Mouse (Mus musculus) MEL (cell line): ENCODE data around the gene Lonp2. TPM values are rescaled to one million over a fixed set of nuclear protein-coding genes. Genes with fewer than 3 reads are reported as not detected.

Source experiments
- DNase-seq: peaks from one replicate; pipeline ENCODE4 v3.0.0; 2011; ENCODE audit warnings: low read depth, low spot score
- H3K27ac ChIP-seq: 2 replicates; pipeline ENCODE4 v1.5.1; 2012; ENCODE audit warnings: low read depth, mild to moderate bottlenecking, control low read depth, low read length, moderate library complexity; ENCODE audit not compliant: control insufficient read depth
- H3K27me3 ChIP-seq, 2 experiments: fragments of 150-350 bp in 1 of 2; sonication (generic) in 1 of 2; 2 replicates each; pipeline ENCODE4 v1.6.1; 2012; ENCODE audit warnings: low read length in 2 of 2, mild to moderate bottlenecking in 2 of 2, improper control_type of control experiment in 1 of 2, moderate library complexity in 1 of 2; ENCODE audit not compliant: insufficient read depth in 2 of 2, control insufficient read depth in 1 of 2
- H3K36me3 ChIP-seq, 2 experiments: 2 replicates each; pipeline ENCODE4 v1.6.1; 2012 to 2014; ENCODE audit warnings: low read length in 2 of 2, improper control_type of control experiment in 1 of 2, inconsistent platforms in 1 of 2, mild to moderate bottlenecking in 1 of 2; ENCODE audit not compliant: insufficient read depth in 2 of 2, control insufficient read depth in 1 of 2
- H3K4me1 ChIP-seq, 2 experiments: fragments of 150-350 bp in 1 of 2; sonication (generic) in 1 of 2; 2 replicates each; pipeline ENCODE4 v1.6.1; 2012; ENCODE audit warnings: low read length in 2 of 2, improper control_type of control experiment in 1 of 2, mild to moderate bottlenecking in 1 of 2; ENCODE audit not compliant: insufficient read depth in 2 of 2, control insufficient read depth in 1 of 2
- H3K4me3 ChIP-seq, 2 experiments: fragments of 150-350 bp in 1 of 2; sonication (generic) in 1 of 2; 2 replicates each; pipeline ENCODE4 v1.5.1; 2012; ENCODE audit warnings: low read depth in 2 of 2, low read length in 2 of 2, mild to moderate bottlenecking in 2 of 2, moderate library complexity in 2 of 2, control low read depth in 1 of 2, improper control_type of control experiment in 1 of 2; ENCODE audit not compliant: control insufficient read depth in 1 of 2, insufficient read depth in 1 of 2
- H3K79me2 ChIP-seq: 2 replicates; pipeline ENCODE4 v1.6.1; 2012; ENCODE audit warnings: mild to moderate bottlenecking, low read length, moderate library complexity; ENCODE audit not compliant: control insufficient read depth, poor library complexity, insufficient read depth
- H3K9ac ChIP-seq: 2 replicates; pipeline ENCODE4 v1.6.1; 2012; ENCODE audit warnings: low read depth, mild to moderate bottlenecking, control low read depth, low read length, moderate library complexity; ENCODE audit not compliant: control insufficient read depth, poor library complexity, severe bottlenecking
- H3K9me3 ChIP-seq: fragments of 150-350 bp; sonication (generic); replicated peaks from 2 replicates; pipeline ENCODE4 v1.6.1; 2012; ENCODE audit warnings: mild to moderate bottlenecking, low read length, improper control_type of control experiment, moderate library complexity; ENCODE audit not compliant: insufficient read depth
- CHD2 ChIP-seq: IDR thresholded peaks from 2 replicates; pipeline ENCODE4 v1.6.1; 2011; ENCODE audit warnings: low read length, improper control_type of control experiment
- E2F4 ChIP-seq: IDR thresholded peaks from 2 replicates; pipeline ENCODE4 v1.6.1; 2011; ENCODE audit warnings: low read depth, low read length, improper control_type of control experiment, borderline replicate concordance
- ETS1 ChIP-seq: IDR thresholded peaks from 2 replicates; pipeline ENCODE4 v1.6.1; 2012; ENCODE audit warnings: low read depth, mild to moderate bottlenecking, inconsistent platforms, low read length, improper control_type of control experiment, moderate library complexity
- GABPA ChIP-seq: IDR thresholded peaks from 2 replicates; pipeline ENCODE4 v1.6.1; 2012; ENCODE audit warnings: low read depth, mild to moderate bottlenecking, inconsistent platforms, low read length, improper control_type of control experiment, moderate library complexity
- GATA1 ChIP-seq: IDR thresholded peaks from 2 replicates; pipeline ENCODE4 v1.6.1; 2011; ENCODE audit warnings: low read depth, low read length, improper control_type of control experiment
- HCFC1 ChIP-seq: IDR thresholded peaks from 2 replicates; pipeline ENCODE4 v1.6.1; 2012; ENCODE audit warnings: low read depth, mild to moderate bottlenecking, inconsistent platforms, low read length, improper control_type of control experiment, moderate library complexity
- KAT2A ChIP-seq: conservative IDR thresholded peaks from 2 replicates; pipeline ENCODE4 v1.6.1; 2012; ENCODE audit warnings: low read depth, low read length, improper control_type of control experiment, inconsistent platforms
- MAX ChIP-seq: IDR thresholded peaks from 2 replicates; pipeline ENCODE4 v1.6.1; 2011; ENCODE audit warnings: low read length, improper control_type of control experiment
- MAZ ChIP-seq: IDR thresholded peaks from 2 replicates; pipeline ENCODE4 v1.6.1; 2012; ENCODE audit warnings: low read depth, mild to moderate bottlenecking, inconsistent platforms, low read length, improper control_type of control experiment
- MXI1 ChIP-seq: IDR thresholded peaks from 2 replicates; pipeline ENCODE4 v1.6.1; 2011; ENCODE audit warnings: mild to moderate bottlenecking, low read depth, low read length, improper control_type of control experiment
- MYB ChIP-seq: IDR thresholded peaks from 2 replicates; pipeline ENCODE4 v1.6.1; 2011; ENCODE audit warnings: mild to moderate bottlenecking, low read depth, low read length, improper control_type of control experiment
- MYC ChIP-seq: IDR thresholded peaks from 2 replicates; pipeline ENCODE4 v1.6.1; 2011; ENCODE audit warnings: low read depth, mild to moderate bottlenecking, low read length, improper control_type of control experiment, moderate library complexity
- NELFE ChIP-seq: IDR thresholded peaks from 2 replicates; pipeline ENCODE4 v1.6.1; 2011; ENCODE audit warnings: low read depth, low read length, improper control_type of control experiment
- POLR2A ChIP-seq, 2 experiments: IDR thresholded peaks; 2 replicates each; pipeline ENCODE4 v1.6.1; 2011 to 2012; ENCODE audit warnings: low read length in 2 of 2, mild to moderate bottlenecking in 2 of 2, control low read depth in 1 of 2, improper control_type of control experiment in 1 of 2, low read depth in 1 of 2, moderate library complexity in 1 of 2; ENCODE audit not compliant: control insufficient read depth in 1 of 2, insufficient read depth in 1 of 2, poor library complexity in 1 of 2
- RAD21 ChIP-seq: IDR thresholded peaks from 2 replicates; pipeline ENCODE4 v1.6.1; 2011; ENCODE audit warnings: mild to moderate bottlenecking, low read depth, low read length, improper control_type of control experiment
- RCOR1 ChIP-seq: IDR thresholded peaks from 2 replicates; pipeline ENCODE4 v1.6.1; 2012; ENCODE audit warnings: low read depth, mild to moderate bottlenecking, inconsistent platforms, low read length, improper control_type of control experiment
- SIN3A ChIP-seq: IDR thresholded peaks from 2 replicates; pipeline ENCODE4 v1.6.1; 2012; ENCODE audit warnings: low read length, improper control_type of control experiment, inconsistent platforms
- SMC3 ChIP-seq: IDR thresholded peaks from 2 replicates; pipeline ENCODE4 v1.6.1; 2011; ENCODE audit warnings: low read depth, low read length, improper control_type of control experiment
- TAL1 ChIP-seq: IDR thresholded peaks from 2 replicates; pipeline ENCODE4 v1.6.1; 2012; ENCODE audit warnings: mild to moderate bottlenecking, inconsistent platforms, low read length, moderate library complexity, mixed read lengths
- TBP ChIP-seq: IDR thresholded peaks from 2 replicates; pipeline ENCODE4 v1.8.0; 2011; ENCODE audit warnings: low read depth, low read length, improper control_type of control experiment
- TCF12 ChIP-seq: IDR thresholded peaks from 2 replicates; pipeline ENCODE4 v1.6.1; 2014; ENCODE audit warnings: low read depth, mild to moderate bottlenecking, inconsistent platforms, low read length, improper control_type of control experiment, moderate library complexity
- UBTF ChIP-seq: IDR thresholded peaks from 2 replicates; pipeline ENCODE4 v1.6.1; 2012; ENCODE audit warnings: low read depth, mild to moderate bottlenecking, inconsistent platforms, low read length, improper control_type of control experiment, moderate library complexity, borderline replicate concordance; ENCODE audit not compliant: insufficient read depth
- USF1 ChIP-seq: IDR thresholded peaks from 2 replicates; pipeline ENCODE4 v1.6.1; 2014; ENCODE audit warnings: low read depth, mild to moderate bottlenecking, inconsistent platforms, low read length, improper control_type of control experiment, moderate library complexity
- USF2 ChIP-seq, 2 experiments: IDR thresholded peaks; 2 replicates each; pipeline ENCODE4 v1.6.1; 2011 to 2012; ENCODE audit warnings: improper control_type of control experiment in 2 of 2, low read length in 2 of 2, borderline replicate concordance in 1 of 2, inconsistent platforms in 1 of 2, low read depth in 1 of 2, mild to moderate bottlenecking in 1 of 2; ENCODE audit not compliant: insufficient read depth in 1 of 2
- ZC3H11A ChIP-seq: IDR thresholded peaks from 2 replicates; pipeline ENCODE4 v1.6.1; 2012; ENCODE audit warnings: low read depth, mild to moderate bottlenecking, inconsistent platforms, low read length, improper control_type of control experiment
- ZKSCAN1 ChIP-seq: IDR thresholded peaks from 2 replicates; pipeline ENCODE4 v1.6.1; 2012; ENCODE audit warnings: low read depth, mild to moderate bottlenecking, inconsistent platforms, low read length, improper control_type of control experiment, moderate library complexity
- ZMIZ1 ChIP-seq: IDR thresholded peaks from 2 replicates; pipeline ENCODE4 v1.6.1; 2012; ENCODE audit warnings: low read depth, mild to moderate bottlenecking, inconsistent platforms, low read length, improper control_type of control experiment, moderate library complexity
- ZNF384 ChIP-seq: IDR thresholded peaks from 2 replicates; pipeline ENCODE4 v1.6.1; 2012; ENCODE audit warnings: low read depth, mild to moderate bottlenecking, inconsistent platforms, low read length, improper control_type of control experiment
- polyA plus RNA-seq, 2 experiments: library from polyadenylated mRNA; stranded (reverse) in 1 of 2; unstranded in 1 of 2; fragments of >175 nt in 1 of 2; fragments of >200 nt in 1 of 2; gene quantifications; 2 replicates each; pipeline versions ENCODE4 v1.2.1 to v1.2.4; 2012; ENCODE audit warnings: low replicate concordance in 2 of 2, low read depth in 1 of 2; ENCODE audit not compliant: insufficient read length in 2 of 2, insufficient read depth in 1 of 2, missing spikeins in 1 of 2
- total RNA-seq: library from RNA; depleted of rRNA; stranded (reverse); fragments of 300-350 nt; gene quantifications from 2 replicates; pipeline ENCODE4 v1.2.3, GENCODE M21; 2012

The Lonp2 gene
- total and polyA plus RNA-seq, 3 experiments: 26.6 to 31.2 TPM; not detected in 1

GRCm38 (mm10) chr8:86695703-86696102, 71.9 kb downstream of the Lonp2 start:
- TF ChIP-seq POLR2A (IDR thresholded peaks at IDR 0.05; ENCODE audit: control insufficient read depth in 1 of 2, insufficient read depth in 1 of 2, low read depth in 1 of 2, low read length in 2 of 2, poor library complexity in 1 of 2): no peak
- TF ChIP-seq ETS1: no peak
- TF ChIP-seq SMC3: no peak
- no peak for TF ChIP-seq NELFE
- no peak for TF ChIP-seq RAD21
- no peak for TF ChIP-seq ZKSCAN1
- no peak for TF ChIP-seq MYB
- TF ChIP-seq ZC3H11A: no peak
- no peak for TF ChIP-seq USF2 (IDR thresholded peaks at IDR 0.05; ENCODE audit: borderline replicate concordance in 1 of 2, insufficient read depth in 1 of 2, low read depth in 1 of 2, low read length in 2 of 2)
- no peak for TF ChIP-seq TAL1
- TF ChIP-seq MAZ: no peak
- TF ChIP-seq CHD2: no peak
- TF ChIP-seq GABPA: no peak
- no peak for TF ChIP-seq HCFC1
- Histone ChIP-seq H3K9ac (no peak overlapping the region), H3K9me3 (no peaks in the 10 kb centered on the region), H3K27me3 (no peaks in the 10 kb centered on the region), H3K27ac (no peak overlapping the region), H3K4me1 (no peaks in the 10 kb centered on the region), H3K36me3 (no peaks in the 10 kb centered on the region; a peak in 1 of 4 replicates), H3K4me3 (no peak overlapping the region), H3K79me2 (no peaks in the 10 kb centered on the region)
- DNase-seq: no peak

DNA sequence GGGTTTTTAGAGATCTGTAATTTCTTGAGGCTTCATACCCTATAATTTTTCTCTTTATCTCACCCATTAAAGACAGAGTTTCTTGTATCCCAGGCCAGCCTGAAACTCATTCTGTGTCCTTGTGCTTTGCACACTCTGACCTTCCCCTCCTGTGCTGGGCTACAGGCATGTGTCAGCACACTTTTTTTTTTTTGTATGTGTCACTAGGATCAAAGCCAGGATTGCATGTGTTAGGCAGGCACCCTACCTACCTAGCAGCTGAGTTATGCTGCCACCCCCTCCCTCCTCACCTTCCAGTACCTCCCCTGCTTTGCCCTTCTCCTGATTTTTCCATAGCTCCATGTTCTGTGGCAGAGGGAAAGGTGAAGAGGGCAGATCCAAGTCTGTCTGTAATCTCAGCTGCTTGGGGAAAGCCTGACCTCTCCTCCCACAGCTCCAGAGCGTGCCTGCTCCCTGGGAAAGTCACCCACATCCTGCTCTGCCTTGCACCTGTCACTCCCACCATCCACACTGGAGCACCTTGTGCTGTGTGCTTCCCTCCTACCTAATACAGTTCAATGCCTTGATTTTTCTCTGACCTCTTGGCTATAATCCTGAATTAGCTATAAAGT, 75.1 kb downstream of the Lonp2 start:
- no peak for DNase-seq
- Histone ChIP-seq H3K4me3 (no peak overlapping the region), H3K27me3 (no peaks in the 10 kb centered on the region), H3K9me3 (no peaks in the 10 kb centered on the region), H3K36me3 (no peaks in the 10 kb centered on the region; a peak in 1 of 4 replicates), H3K9ac (no peak overlapping the region), H3K79me2 (no peaks in the 10 kb centered on the region), H3K27ac (no peak overlapping the region), H3K4me1 (no peaks in the 10 kb centered on the region)
- TF ChIP-seq RCOR1 (no peak), ZNF384 (no peak), E2F4 (no peak), TCF12 (no peak), POLR2A (IDR thresholded peaks at IDR 0.05; ENCODE audit: control insufficient read depth in 1 of 2, insufficient read depth in 1 of 2, low read depth in 1 of 2, low read length in 2 of 2, poor library complexity in 1 of 2) (no peak), MYC (no peak), UBTF (no peak), HCFC1 (no peak), TBP (no peak), USF1 (no peak), KAT2A (no peak), MXI1 (no peak), ZMIZ1 (no peak), TAL1 (no peak), ETS1 (no peak), SIN3A (no peak), MAX (no peak), NELFE (no peak), GABPA (no peak), GATA1 (no peak)
